Mouse (Mus musculus): ENCODE data around the gene Top2b. TPM values are rescaled to one million over a fixed set of nuclear protein-coding genes. Genes with fewer than 3 reads are reported as not detected.
A peak's percentile ranks its signal among the peaks of the same experiment; 100 is the strongest.

Gene Top2b
- polyA plus RNA-seq, 1 experiment from 2014 or later = 159 TPM

- 69% methylated on average over 3 of the region's 3 CpGs for WGBS
- H3K4me2 ChIP-seq = no peak overlapping the region
- no peaks in the 10 kb centered on the region for H3K9me3 ChIP-seq (ENCODE audit: control insufficient read depth, low read length)
- H3K4me3 ChIP-seq (ENCODE audit: low read depth, low read length) = no peak overlapping the region
- no peak overlapping the region for H3K9ac ChIP-seq (ENCODE audit: low read length)
- H3K4me1 ChIP-seq (ENCODE audit: control insufficient read depth, insufficient read depth, low read length) = no peaks in the 10 kb centered on the region
- H3K27me3 ChIP-seq (ENCODE audit: control insufficient read depth, insufficient read depth, low read length) = no peaks in the 10 kb centered on the region
- H3K36me3 ChIP-seq (ENCODE audit: control insufficient read depth, insufficient read depth, low read length) = no peaks in the 10 kb centered on the region
- no peak overlapping the region for H3K27ac ChIP-seq (ENCODE audit: low read depth, low read length)
- DNase-seq (ENCODE audit: low spot score, missing footprints) (no peak), ATAC-seq (ENCODE audit: low FRiP score) (no peak)
Observed at GRCm38 (mm10) chr14:16335835-16336417, 29.1 kb upstream of the Top2b start.

DNA sequence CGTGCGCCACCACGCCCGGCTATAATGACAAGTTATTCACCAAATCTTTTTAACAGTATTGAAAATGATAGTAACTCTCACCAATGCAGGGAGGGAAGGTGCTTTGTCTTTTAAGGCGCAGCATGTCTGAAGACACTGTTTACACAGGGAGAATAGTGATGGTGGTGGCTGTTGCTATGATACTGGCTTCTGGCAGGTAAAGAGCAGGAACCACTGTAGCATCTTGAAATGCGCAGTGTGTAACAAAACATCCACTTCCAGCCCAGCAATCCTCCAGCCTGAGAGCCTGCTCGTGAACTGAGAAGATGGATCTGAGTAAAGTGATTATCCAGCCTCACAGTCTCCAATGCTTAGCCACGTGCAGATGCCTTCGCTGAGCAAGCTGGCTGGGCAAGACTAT lies 17.5 kb upstream of the Top2b start:
- H3K4me3 ChIP-seq (ENCODE audit: low read depth, low read length) = no peak overlapping the region
- H3K9me3 ChIP-seq (ENCODE audit: control insufficient read depth, low read length) = no peaks in the 10 kb centered on the region
- H3K9ac ChIP-seq (ENCODE audit: low read length) = no peak overlapping the region
- H3K4me1 ChIP-seq (ENCODE audit: control insufficient read depth, insufficient read depth, low read length) = no peaks in the 10 kb centered on the region
- H3K27me3 ChIP-seq (ENCODE audit: control insufficient read depth, insufficient read depth, low read length) = no peaks in the 10 kb centered on the region
- H3K4me2 ChIP-seq = no peak overlapping the region
- DNase-seq (ENCODE audit: low spot score, missing footprints) (no peak), ATAC-seq (ENCODE audit: low FRiP score) (no peak)
- no peaks in the 10 kb centered on the region for H3K36me3 ChIP-seq (ENCODE audit: control insufficient read depth, insufficient read depth, low read length)
- no peak overlapping the region for H3K27ac ChIP-seq (ENCODE audit: low read depth, low read length)
- WGBS = 70% methylated on average over 9 of the region's 9 CpGs

DNA sequence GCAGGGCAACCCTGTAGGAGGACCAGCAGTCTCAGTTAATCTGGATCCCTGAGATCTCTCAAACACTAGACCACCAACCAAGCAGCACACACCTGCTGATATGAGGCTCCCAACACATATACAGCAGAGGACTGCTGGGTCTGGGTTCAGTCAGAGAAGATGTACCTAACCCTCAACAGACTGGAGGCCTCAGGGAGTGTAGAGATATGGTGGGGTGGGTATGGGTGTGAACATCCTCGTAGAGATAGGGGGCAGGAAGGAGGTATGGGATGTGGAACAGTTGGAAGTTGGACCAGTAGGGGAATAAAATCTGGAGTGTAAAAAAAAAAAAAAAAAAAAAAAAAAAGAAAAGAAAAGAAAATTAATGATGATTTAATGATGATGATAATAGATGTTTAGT lies 5.3 kb upstream of the Top2b start:
- WGBS = 85% methylated on average over 1 of the region's 1 CpGs
- H3K9me3 ChIP-seq (ENCODE audit: control insufficient read depth, low read length) = no peaks in the 10 kb centered on the region
- H3K9ac ChIP-seq (ENCODE audit: low read length) = no peak overlapping the region
- H3K4me2 ChIP-seq = no peak overlapping the region
- no peaks in the 10 kb centered on the region for H3K27me3 ChIP-seq (ENCODE audit: control insufficient read depth, insufficient read depth, low read length)
- ATAC-seq (ENCODE audit: low FRiP score) (no peak), DNase-seq (ENCODE audit: low spot score, missing footprints) (no peak)
- no peak overlapping the region for H3K4me3 ChIP-seq (ENCODE audit: low read depth, low read length)
- H3K27ac ChIP-seq (ENCODE audit: low read depth, low read length) = no peak overlapping the region
- H3K36me3 ChIP-seq (ENCODE audit: control insufficient read depth, insufficient read depth, low read length) = no peaks in the 10 kb centered on the region
- H3K4me1 ChIP-seq (ENCODE audit: control insufficient read depth, insufficient read depth, low read length) = peaks cover 4% of the 10 kb centered on the region

GRCm38 (mm10) chr14:16364161-16364831 lies 683 bp upstream of the Top2b start:
- WGBS = 0% methylated on average over 26 of the region's 32 CpGs
- Histone ChIP-seq H3K4me1 (ENCODE audit: control insufficient read depth, insufficient read depth, low read length) (peaks cover 17% of the 10 kb centered on the region), H3K36me3 (ENCODE audit: control insufficient read depth, insufficient read depth, low read length) (no peaks in the 10 kb centered on the region), H3K9ac (ENCODE audit: low read length) (peak overlapping the region; percentile 67), H3K4me3 (ENCODE audit: low read depth, low read length) (peak overlapping the region; percentile 94), H3K4me2 (peak overlapping the region; percentile 68), H3K27ac (ENCODE audit: low read depth, low read length) (peak overlapping the region; percentile 93), H3K27me3 (ENCODE audit: control insufficient read depth, insufficient read depth, low read length) (no peaks in the 10 kb centered on the region), H3K9me3 (ENCODE audit: control insufficient read depth, low read length) (no peaks in the 10 kb centered on the region)
- DNase-seq (ENCODE audit: low spot score, missing footprints) (peak; percentile 95), ATAC-seq (ENCODE audit: low FRiP score) (peak; percentile 81)

DNA sequence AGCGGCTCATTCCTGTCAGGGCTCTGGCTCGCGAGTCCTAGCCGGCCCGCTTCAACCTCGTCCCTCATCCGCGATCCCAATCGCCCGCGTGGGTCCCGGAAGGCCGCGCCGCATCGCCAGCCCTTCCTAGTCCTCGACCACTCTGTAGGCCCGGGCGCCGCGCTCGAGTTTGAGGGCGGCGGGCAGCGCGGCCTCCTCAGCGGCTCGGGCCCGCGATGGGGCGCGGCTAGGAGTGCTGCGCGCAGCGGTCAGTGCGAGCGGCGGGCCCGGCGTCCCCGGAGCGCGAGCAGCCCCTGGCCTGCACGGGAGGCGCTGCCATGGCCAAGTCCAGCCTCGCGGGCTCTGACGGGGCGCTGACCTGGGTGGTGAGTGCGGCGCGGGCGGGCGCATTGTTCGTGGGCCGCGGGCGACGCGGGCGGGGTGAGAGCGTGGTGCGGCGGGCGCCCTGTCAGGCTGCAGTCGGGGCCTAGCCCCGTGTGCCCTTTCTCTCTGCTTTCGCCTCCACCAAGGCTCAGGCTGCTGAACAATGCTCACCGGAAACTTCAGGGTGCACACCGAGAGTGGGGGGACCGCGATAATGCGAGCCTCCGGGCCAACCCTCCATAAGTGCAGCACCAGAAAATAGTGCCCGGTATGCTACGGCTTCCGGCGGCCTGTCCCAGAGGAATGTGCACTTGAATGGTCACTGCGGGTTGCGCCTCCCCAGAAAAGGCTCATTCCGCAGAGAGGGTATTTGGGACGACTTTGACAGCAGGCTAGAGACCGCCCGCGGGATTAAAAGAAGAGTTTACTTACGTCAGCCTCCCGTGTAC lies 589 bp downstream of the Top2b start:
- Histone ChIP-seq H3K9ac (ENCODE audit: low read length) (peak overlapping the region; percentile 99), H3K4me1 (ENCODE audit: control insufficient read depth, insufficient read depth, low read length) (peaks cover 17% of the 10 kb centered on the region), H3K4me3 (ENCODE audit: low read depth, low read length) (peak overlapping the region; percentile 94), H3K27ac (ENCODE audit: low read depth, low read length) (peak overlapping the region; percentile 96), H3K27me3 (ENCODE audit: control insufficient read depth, insufficient read depth, low read length) (no peaks in the 10 kb centered on the region), H3K36me3 (ENCODE audit: control insufficient read depth, insufficient read depth, low read length) (no peaks in the 10 kb centered on the region), H3K4me2 (peak overlapping the region; percentile 69), H3K9me3 (ENCODE audit: control insufficient read depth, low read length) (no peaks in the 10 kb centered on the region)
- DNase-seq (ENCODE audit: low spot score, missing footprints) (peak; percentile 96), ATAC-seq (ENCODE audit: low FRiP score) (peak; percentile 60)
- under 1% methylated on average over 83 of the region's 87 CpGs for WGBS

DNA sequence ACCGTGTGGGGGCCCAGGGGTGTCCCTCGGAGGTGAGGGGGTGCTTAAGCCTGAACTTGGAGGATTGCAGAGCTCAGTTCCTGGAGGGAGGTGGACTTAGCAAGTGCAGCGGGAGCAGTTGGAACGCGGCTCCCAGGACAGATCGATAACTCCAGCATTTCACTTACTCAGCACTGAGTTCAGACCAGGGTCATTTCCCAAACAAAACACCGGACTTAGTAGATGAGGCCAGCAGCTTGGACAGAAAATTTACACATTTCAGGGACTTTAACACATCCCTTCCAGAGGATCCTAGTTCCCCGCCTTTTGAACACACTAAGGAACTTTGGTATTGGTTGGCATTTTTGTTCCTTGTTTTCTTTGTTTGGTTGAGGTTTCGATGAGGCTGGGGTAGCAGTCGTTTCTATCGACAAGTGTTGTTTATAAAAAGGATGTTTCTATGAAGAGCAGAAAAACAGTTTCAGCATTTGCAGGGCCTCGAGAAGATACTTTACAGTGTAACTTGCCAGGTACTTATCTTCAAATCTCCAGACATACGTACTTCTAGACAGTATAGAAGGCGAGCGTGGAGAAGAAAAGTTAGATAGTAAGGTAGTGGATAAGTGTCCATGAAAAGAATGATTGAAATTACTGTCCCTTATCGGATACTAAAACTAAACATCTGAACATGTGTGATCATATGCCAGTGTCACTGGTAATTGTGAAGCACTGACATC lies 1.4 kb downstream of the Top2b start:
- WGBS = 23% methylated on average over 16 of the region's 16 CpGs

GRCm38 (mm10) chr14:16366986-16367385 lies 2.0 kb downstream of the Top2b start:
- 43% methylated on average over 2 of the region's 2 CpGs for WGBS
- Histone ChIP-seq H3K4me3 (ENCODE audit: low read depth, low read length) (peak overlapping the region; percentile 94), H3K27ac (ENCODE audit: low read depth, low read length) (no peak overlapping the region), H3K4me1 (ENCODE audit: control insufficient read depth, insufficient read depth, low read length) (peaks cover 17% of the 10 kb centered on the region), H3K36me3 (ENCODE audit: control insufficient read depth, insufficient read depth, low read length) (no peaks in the 10 kb centered on the region), H3K9me3 (ENCODE audit: control insufficient read depth, low read length) (no peaks in the 10 kb centered on the region), H3K4me2 (peak overlapping the region; percentile 69), H3K27me3 (ENCODE audit: control insufficient read depth, insufficient read depth, low read length) (no peaks in the 10 kb centered on the region), H3K9ac (ENCODE audit: low read length) (no peak overlapping the region; the same call in 1 of the 2 replicates)
- DNase-seq (ENCODE audit: low spot score, missing footprints) (no peak), ATAC-seq (ENCODE audit: low FRiP score) (no peak)

More for the DNA sequence above, 1.4 kb downstream of the Top2b start:
- no peaks in the 10 kb centered on the region for H3K9me3 ChIP-seq (ENCODE audit: control insufficient read depth, low read length)
- peaks cover 17% of the 10 kb centered on the region for H3K4me1 ChIP-seq (ENCODE audit: control insufficient read depth, insufficient read depth, low read length)
- peak overlapping the region; percentile 99 for H3K9ac ChIP-seq (ENCODE audit: low read length)
- DNase-seq (ENCODE audit: low spot score, missing footprints) (no peak), ATAC-seq (ENCODE audit: low FRiP score) (peak; percentile 6; the same call in 1 of the 2 replicates)
- no peaks in the 10 kb centered on the region for H3K36me3 ChIP-seq (ENCODE audit: control insufficient read depth, insufficient read depth, low read length)
- no peaks in the 10 kb centered on the region for H3K27me3 ChIP-seq (ENCODE audit: control insufficient read depth, insufficient read depth, low read length)
- H3K4me2 ChIP-seq = peak overlapping the region; percentile 69
- peak overlapping the region; percentile 94 for H3K4me3 ChIP-seq (ENCODE audit: low read depth, low read length)
- peak overlapping the region; percentile 96; the same call in 1 of the 2 replicates for H3K27ac ChIP-seq (ENCODE audit: low read depth, low read length)

DNA sequence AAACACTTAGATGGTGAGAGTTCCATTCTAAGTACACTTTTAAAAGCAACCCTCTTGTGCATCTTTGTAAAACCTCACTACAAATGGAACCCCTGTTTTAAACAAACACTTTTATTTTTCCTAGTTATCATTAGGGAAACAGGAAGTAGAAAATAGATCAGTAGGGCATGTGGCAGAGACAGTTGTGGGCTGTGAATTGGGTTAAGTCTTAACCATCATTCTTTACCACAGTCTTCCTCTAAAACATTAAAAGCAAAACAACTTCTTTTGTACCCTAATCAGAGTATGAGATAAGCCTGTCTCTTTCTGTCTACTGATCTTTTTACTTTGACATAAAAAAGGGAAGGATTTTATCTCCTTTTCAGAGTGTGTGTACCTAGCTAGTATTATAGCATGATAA lies 7.8 kb downstream of the Top2b start:
- Histone ChIP-seq H3K9me3 (ENCODE audit: control insufficient read depth, low read length) (no peaks in the 10 kb centered on the region), H3K27me3 (ENCODE audit: control insufficient read depth, insufficient read depth, low read length) (no peaks in the 10 kb centered on the region), H3K9ac (ENCODE audit: low read length) (no peak overlapping the region), H3K36me3 (ENCODE audit: control insufficient read depth, insufficient read depth, low read length) (no peaks in the 10 kb centered on the region), H3K4me1 (ENCODE audit: control insufficient read depth, insufficient read depth, low read length) (peaks cover 2% of the 10 kb centered on the region), H3K4me3 (ENCODE audit: low read depth, low read length) (no peak overlapping the region), H3K27ac (ENCODE audit: low read depth, low read length) (no peak overlapping the region), H3K4me2 (no peak overlapping the region)
- no peak for ATAC-seq (ENCODE audit: low FRiP score)
- DNase-seq (ENCODE audit: low spot score, missing footprints) = no peak

All from midbrain, embryonic 11.5 days (tissue).